Mouse (Mus musculus): ENCODE data around the gene Kifc5b. TPM values are rescaled to one million over a fixed set of nuclear protein-coding genes. Genes with fewer than 3 reads are reported as not detected.

Kifc5b gene
- polyA plus RNA-seq (2012; rRNA removed; ENCODE audit: low replicate concordance) = 1.3 and 4.2 TPM in 2 replicates

GRCm38 (mm10) chr17:26916711-26917482, at the start of gene Kifc5b:
Kifc5b (plus strand) TSS chr17:26917091.

GRCm38 (mm10) chr17:26932839-26933398, 16.0 kb downstream of the Kifc5b start, which contains the start of gene Phf1:
Phf1 (plus strand) TSS chr17:26933052.

GRCm38 (mm10) chr17:26939178-26939972, 22.5 kb downstream of the Kifc5b start, which contains the start of gene Cuta:
Cuta (minus strand) TSS chr17:26939569.

GRCm38 (mm10) chr17:26941031-26941789, 24.3 kb downstream of the Kifc5b start, which contains the start of gene Syngap1:
Syngap1 (plus strand) TSS chr17:26941253.

GRCm38 (mm10) chr17:26972703-26973574, 56.0 kb downstream of the Kifc5b start, which contains the start of gene Zbtb9:
Zbtb9 (plus strand) TSS chr17:26973167.

Other genes with a start within 250 kb of the Kifc5b start
- 6.0 and 10.3 TPM in 2 replicates for gene Crebrf, start 201.4 kb upstream of the Kifc5b start, polyA plus RNA-seq (2012; rRNA removed; ENCODE audit: low replicate concordance)
- 26.2 and 30.5 TPM in 2 replicates for gene Bnip1, start 136.0 kb upstream of the Kifc5b start, polyA plus RNA-seq (2012; rRNA removed; ENCODE audit: low replicate concordance)
- not detected in 2 replicates for gene Nkx2-5, start 72.1 kb upstream of the Kifc5b start, polyA plus RNA-seq (2012; rRNA removed; ENCODE audit: low replicate concordance)
- gene Phf1, start 16.0 kb downstream of the Kifc5b start, polyA plus RNA-seq (2012; rRNA removed; ENCODE audit: low replicate concordance) = 42.4 and 52.3 TPM in 2 replicates
- 151 and 158 TPM in 2 replicates for gene Cuta, start 22.5 kb downstream of the Kifc5b start, polyA plus RNA-seq (2012; rRNA removed; ENCODE audit: low replicate concordance)
- gene Syngap1, start 24.2 kb downstream of the Kifc5b start, polyA plus RNA-seq (2012; rRNA removed; ENCODE audit: low replicate concordance) = 14.9 and 87.0 TPM in 2 replicates
- gene Zbtb9, start 56.1 kb downstream of the Kifc5b start, polyA plus RNA-seq (2012; rRNA removed; ENCODE audit: low replicate concordance) = 7.9 and 18.0 TPM in 2 replicates
- gene Bak1, start 111.9 kb downstream of the Kifc5b start, polyA plus RNA-seq (2012; rRNA removed; ENCODE audit: low replicate concordance) = 67.5 and 94.3 TPM in 2 replicates
- 6.0 and 9.9 TPM in 2 replicates for gene Itpr3, start 140.2 kb downstream of the Kifc5b start, polyA plus RNA-seq (2012; rRNA removed; ENCODE audit: low replicate concordance)
- gene Uqcc2, start 216.8 kb downstream of the Kifc5b start, polyA plus RNA-seq (2012; rRNA removed; ENCODE audit: low replicate concordance) = 226 and 241 TPM in 2 replicates

Data from subcutaneous adipose tissue, adult 2 months (tissue).